Mouse (Mus musculus) hindlimb bud, embryonic 11.5 days (tissue): ENCODE results near the gene Aldh16a1.

Experiments used
- DNase-seq: peaks from one replicate; pipeline ENCODE4 v3.0.0-alpha.2; 2012; ENCODE audit warnings: low read depth, low spot score; ENCODE audit errors: extremely low spot score

Gene Aldh16a1

GRCm38 (mm10) chr7:45092828-45093515 lies 61.4 kb downstream of the Aldh16a1 start:
- no peak for DNase-seq

DNA sequence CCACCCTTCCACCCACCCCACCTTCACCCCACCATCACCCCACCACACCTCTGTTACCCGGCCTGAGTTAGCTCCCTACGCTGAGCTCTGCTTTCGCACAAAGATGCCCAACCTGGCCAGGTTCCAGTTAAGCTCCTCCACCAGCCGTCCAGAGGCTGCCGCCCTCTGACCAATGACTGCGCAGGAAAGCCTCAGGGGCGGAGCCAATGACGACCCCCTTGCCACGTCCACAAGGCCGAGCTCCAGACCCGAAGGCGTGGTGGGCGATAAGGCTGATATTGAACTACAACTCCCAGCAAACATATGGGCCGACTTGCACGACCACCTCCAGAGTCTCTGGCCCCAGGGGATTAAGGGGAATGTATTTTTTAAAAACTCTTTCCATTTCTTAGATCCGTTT lies 62.3 kb downstream of the Aldh16a1 start, which contains the start of gene Rcn3:
Gene Rcn3 (minus strand): TSS at position 174 of the 400 bp plus-strand sequence.
- DNase-seq, result peak; percentile 90

DNA sequence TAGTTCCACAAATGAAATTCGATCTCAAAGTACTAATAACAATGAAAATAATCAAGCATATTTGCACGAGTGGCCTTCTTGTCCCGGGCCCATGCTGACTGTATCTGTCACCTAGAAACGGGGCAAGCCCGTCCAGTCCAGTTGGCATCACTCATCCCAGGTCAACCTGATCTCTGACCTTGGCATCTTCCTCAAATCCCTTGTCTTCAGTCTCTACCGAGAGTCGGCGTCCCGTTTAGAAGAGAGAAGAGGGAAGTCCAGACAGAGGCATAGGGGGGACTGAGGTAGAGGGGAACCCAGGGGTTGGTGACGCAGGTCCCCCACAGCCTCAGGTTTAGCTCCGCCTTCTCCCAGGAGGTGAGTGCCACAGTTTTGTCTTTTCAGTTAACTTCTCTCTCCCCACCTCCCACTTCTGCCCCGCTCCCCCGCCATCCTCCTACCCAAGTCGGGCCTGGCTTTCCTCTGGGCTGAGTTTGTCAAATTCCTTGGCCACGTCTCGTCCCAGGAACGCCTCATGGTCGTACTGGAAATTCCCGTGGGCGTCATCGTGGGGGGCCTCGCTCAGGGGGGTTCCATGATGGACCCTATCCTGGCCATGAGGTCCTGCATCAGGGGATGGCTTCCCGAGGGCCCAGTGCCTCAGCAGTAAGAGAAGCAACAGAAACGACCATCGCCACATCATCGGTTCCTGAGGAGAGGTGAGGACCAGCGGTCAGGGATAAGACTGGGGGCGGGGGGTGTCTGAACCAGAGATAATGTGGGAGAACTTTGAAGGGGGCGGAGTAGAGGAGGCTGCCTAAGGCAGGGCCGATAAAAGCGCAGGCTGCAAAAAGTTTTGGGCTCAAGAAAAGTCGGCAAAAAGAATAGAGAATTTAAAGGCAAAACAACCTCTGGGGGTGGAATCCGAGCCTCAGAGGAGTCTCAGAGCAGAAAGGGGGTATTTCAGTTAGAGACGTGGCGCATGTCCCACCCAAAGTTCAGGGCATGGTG lies 63.1 kb downstream of the Aldh16a1 start:
- DNase-seq, result no peak
